Mouse (Mus musculus) ES-Bruce4 (cell line): ENCODE data around the gene Lce1d. TPM values are rescaled to one million over a fixed set of nuclear protein-coding genes. Genes with fewer than 3 reads are reported as not detected.

Experiments
- H3K27ac ChIP-seq: 2 replicates; pipeline ENCODE4 v1.5.1; 2012; ENCODE audit warnings: low read length, inconsistent platforms; ENCODE audit not compliant: insufficient read depth
- H3K27me3 ChIP-seq: 2 replicates; pipeline ENCODE4 v1.6.1; 2012; ENCODE audit warnings: mild to moderate bottlenecking, low read length, inconsistent platforms; ENCODE audit not compliant: control insufficient read depth, poor library complexity, insufficient read depth, severe bottlenecking
- H3K36me3 ChIP-seq: 2 replicates; pipeline ENCODE4 v1.6.1; 2012; ENCODE audit warnings: inconsistent platforms, mild to moderate bottlenecking, low read length, moderate library complexity; ENCODE audit not compliant: control insufficient read depth, poor library complexity, insufficient read depth, severe bottlenecking
- H3K4me1 ChIP-seq: one replicate; pipeline ENCODE4 v1.8.1; 2011; ENCODE audit warnings: low read length; ENCODE audit not compliant: control insufficient read depth, insufficient read depth
- H3K4me3 ChIP-seq: 2 replicates; pipeline ENCODE4 v1.5.1; 2011; ENCODE audit warnings: low read depth, mild to moderate bottlenecking, low read length
- H3K9ac ChIP-seq: 2 replicates; pipeline ENCODE4 v1.6.1; 2012; ENCODE audit warnings: low read depth, mild to moderate bottlenecking, inconsistent platforms; ENCODE audit not compliant: poor library complexity, severe bottlenecking
- H3K9me3 ChIP-seq: replicated peaks from 2 replicates; pipeline ENCODE4 v1.6.1; 2012; ENCODE audit warnings: mild to moderate bottlenecking, low read length, inconsistent platforms; ENCODE audit not compliant: control insufficient read depth, poor library complexity, insufficient read depth, severe bottlenecking
- CTCF ChIP-seq: IDR thresholded peaks from one replicate; pipeline ENCODE4 v1.8.1; 2011; ENCODE audit warnings: low read depth, low read length
- EP300 ChIP-seq: IDR thresholded peaks from 2 replicates; pipeline ENCODE4 v1.6.1; 2011; ENCODE audit warnings: low read depth, low read length; ENCODE audit not compliant: insufficient read depth
- POLR2A ChIP-seq: IDR thresholded peaks from one replicate; pipeline ENCODE4 v1.8.1; 2011; ENCODE audit warnings: low read length; ENCODE audit not compliant: insufficient read depth
- polyA plus RNA-seq: library from polyadenylated mRNA; stranded (reverse); fragments of >200 nt; gene quantifications from 2 replicates; pipeline ENCODE4 v1.2.4, GENCODE M21; 2011; ENCODE audit warnings: low read depth; ENCODE audit not compliant: missing spikeins, insufficient read depth, insufficient read length

The Lce1d gene
- not detected in 2 replicates for polyA plus RNA-seq

GRCm38 (mm10) chr3:92687110-92687509 lies at the start of gene Lce1d:
Gene Lce1d (minus strand): TSS chr3:92687210.
- no peak for TF ChIP-seq POLR2A
- Histone ChIP-seq H3K36me3 (no peaks in the 10 kb centered on the region), H3K27ac (no peak within 1 kb of the TSS), H3K9me3 (no peaks in the 10 kb centered on the region), H3K4me1 (no peaks in the 10 kb centered on the region), H3K9ac (no peak within 1 kb of the TSS), H3K27me3 (no peaks in the 10 kb centered on the region), H3K4me3 (no peak within 1 kb of the TSS)

GRCm38 (mm10) chr3:92722631-92723030 lies 35.6 kb upstream of the Lce1d start:
- no peak overlapping the region for H3K4me3 ChIP-seq
- no peaks in the 10 kb centered on the region for H3K36me3 ChIP-seq
- H3K27me3 ChIP-seq: no peaks in the 10 kb centered on the region
- TF ChIP-seq CTCF: no peak
- TF ChIP-seq EP300: no peak
- no peak for TF ChIP-seq POLR2A
- H3K9ac ChIP-seq: no peak overlapping the region
- no peaks in the 10 kb centered on the region for H3K4me1 ChIP-seq
- no peaks in the 10 kb centered on the region for H3K9me3 ChIP-seq
- H3K27ac ChIP-seq: no peak overlapping the region

GRCm38 (mm10) chr3:92720250-92720649 lies 33.2 kb upstream of the Lce1d start, which contains the start of gene Lce1f:
Gene Lce1f (minus strand): TSS chr3:92720350.
- Histone ChIP-seq H3K27ac (no peak within 1 kb of the TSS), H3K27me3 (no peaks in the 10 kb centered on the region), H3K4me3 (no peak within 1 kb of the TSS), H3K9ac (no peak within 1 kb of the TSS), H3K36me3 (no peaks in the 10 kb centered on the region), H3K4me1 (no peaks in the 10 kb centered on the region), H3K9me3 (no peaks in the 10 kb centered on the region)
- TF ChIP-seq POLR2A (no peak), CTCF (no peak), EP300 (no peak)

GRCm38 (mm10) chr3:92715122-92715521 lies 28.1 kb upstream of the Lce1d start:
- Histone ChIP-seq H3K27me3 (no peaks in the 10 kb centered on the region), H3K27ac (no peak overlapping the region), H3K36me3 (no peaks in the 10 kb centered on the region), H3K4me3 (no peak overlapping the region), H3K9me3 (no peaks in the 10 kb centered on the region), H3K4me1 (no peaks in the 10 kb centered on the region), H3K9ac (no peak overlapping the region)
- TF ChIP-seq CTCF (no peak), EP300 (no peak), POLR2A (no peak)

GRCm38 (mm10) chr3:92708974-92709373 lies 22.0 kb upstream of the Lce1d start, which contains the start of gene Lce1e:
Gene Lce1e (minus strand): TSS chr3:92709074.
- Histone ChIP-seq H3K27me3 (no peaks in the 10 kb centered on the region), H3K4me3 (no peak within 1 kb of the TSS), H3K9me3 (no peaks in the 10 kb centered on the region), H3K4me1 (no peaks in the 10 kb centered on the region), H3K36me3 (no peaks in the 10 kb centered on the region), H3K27ac (no peak within 1 kb of the TSS), H3K9ac (no peak within 1 kb of the TSS)
- TF ChIP-seq POLR2A: no peak
- no peak for TF ChIP-seq EP300
- TF ChIP-seq CTCF: no peak

- Histone ChIP-seq H3K4me3 (no peak overlapping the region), H3K36me3 (no peaks in the 10 kb centered on the region), H3K27ac (no peak overlapping the region), H3K4me1 (no peaks in the 10 kb centered on the region), H3K9me3 (no peaks in the 10 kb centered on the region), H3K27me3 (no peaks in the 10 kb centered on the region; the same call in none of the 2 replicates), H3K9ac (no peak overlapping the region)
- no peak for TF ChIP-seq POLR2A
- TF ChIP-seq EP300: no peak
- TF ChIP-seq CTCF: no peak
These were observed 7.6 kb upstream of the Lce1d start for GRCm38 (mm10) chr3:92694613-92695012.
